Mouse (Mus musculus): ENCODE results near the gene Tmed4. TPM values are rescaled to one million over a fixed set of nuclear protein-coding genes. Genes with fewer than 3 reads are reported as not detected.
A peak's percentile ranks its signal among the peaks of the same experiment; 100 is the strongest.
"Not testable (repeated sequence)": the region's sequence is repeated elsewhere in the genome, so short reads cannot be mapped to it uniquely, and the experiment has no call there.

The Tmed4 gene
- total and polyA plus RNA-seq, 2 experiments from 2014 or later: 82.0 to 103 TPM

- H3K4me3 ChIP-seq (ENCODE audit: low read length): no peak overlapping the region
- no peak overlapping the region for H3K27ac ChIP-seq
- TF ChIP-seq CTCF (IDR thresholded peaks at IDR 0.05; ENCODE audit: low read depth): no peak
- no peaks in the 10 kb centered on the region for H3K4me1 ChIP-seq (ENCODE audit: insufficient read depth, low read length)
- WGBS: 93% methylated on average over 7 of the region's 7 CpGs
- no peaks in the 10 kb centered on the region for H3K27me3 ChIP-seq (ENCODE audit: insufficient read depth, low read length)
- H3K36me3 ChIP-seq (ENCODE audit: insufficient read depth, low read length): peaks cover 62% of the 10 kb centered on the region
- DNase-seq (ENCODE audit: low spot score): no peak
- H3K4me2 ChIP-seq (ENCODE audit: low read depth, low read length): no peak overlapping the region
- H3K9ac ChIP-seq (replicated peaks; ENCODE audit: low read length): no peak overlapping the region
- ATAC-seq: no peak
- H3K9me3 ChIP-seq (ENCODE audit: low read length): no peaks in the 10 kb centered on the region
These were observed 15.3 kb downstream of the Tmed4 start for GRCm38 (mm10) chr11:6259413-6259812.

- no peaks in the 10 kb centered on the region for H3K27me3 ChIP-seq (ENCODE audit: insufficient read depth, low read length)
- no peak overlapping the region for H3K27ac ChIP-seq
- no peaks in the 10 kb centered on the region for H3K4me1 ChIP-seq (ENCODE audit: insufficient read depth, low read length)
- TF ChIP-seq CTCF (IDR thresholded peaks at IDR 0.05; ENCODE audit: low read depth): no peak
- H3K9ac ChIP-seq (replicated peaks; ENCODE audit: low read length): no peak overlapping the region
- 66% methylated on average over 6 of the region's 6 CpGs for WGBS
- no peak overlapping the region for H3K4me3 ChIP-seq (ENCODE audit: low read length)
- H3K9me3 ChIP-seq (ENCODE audit: low read length): no peaks in the 10 kb centered on the region
- no peak overlapping the region for H3K4me2 ChIP-seq (ENCODE audit: low read depth, low read length)
- ATAC-seq (peak; percentile 30; the same call in 1 of the 2 replicates), DNase-seq (ENCODE audit: low spot score) (no peak)
- H3K36me3 ChIP-seq (ENCODE audit: insufficient read depth, low read length): peaks cover 41% of the 10 kb centered on the region
These were observed 18.1 kb downstream of the Tmed4 start for GRCm38 (mm10) chr11:6256490-6257072.

- H3K27ac ChIP-seq; H3K4me1 ChIP-seq (ENCODE audit: insufficient read depth, low read length); H3K4me2 ChIP-seq (ENCODE audit: low read depth, low read length); H3K27me3 ChIP-seq (ENCODE audit: insufficient read depth, low read length); H3K4me3 ChIP-seq (ENCODE audit: low read length); ATAC-seq; DNase-seq (ENCODE audit: low spot score); H3K9ac ChIP-seq (replicated peaks; ENCODE audit: low read length); H3K9me3 ChIP-seq (ENCODE audit: low read length): not testable (repeated sequence)
- WGBS: 95% methylated on average over 2 of the region's 2 CpGs
- H3K36me3 ChIP-seq (ENCODE audit: insufficient read depth, low read length): peaks cover 21% of the 10 kb centered on the region; the same call in 1 of the 2 replicates
These were observed 20.1 kb downstream of the Tmed4 start for GRCm38 (mm10) chr11:6254602-6255001.

- 90% methylated on average over 4 of the region's 4 CpGs for whole genome bisulfite sequencing
- H3K9me3 ChIP-seq (ENCODE audit: low read length): no peaks in the 10 kb centered on the region
- H3K27ac ChIP-seq: no peak overlapping the region
- DNase-seq (ENCODE audit: low spot score) (no peak), ATAC-seq (no peak)
- no peak overlapping the region for H3K4me3 ChIP-seq (ENCODE audit: low read length)
- peaks cover 4% of the 10 kb centered on the region; the same call in 1 of the 2 replicates for H3K36me3 ChIP-seq (ENCODE audit: insufficient read depth, low read length)
- TF ChIP-seq CTCF (IDR thresholded peaks at IDR 0.05; ENCODE audit: low read depth): no peak
- no peak overlapping the region for H3K4me2 ChIP-seq (ENCODE audit: low read depth, low read length)
- H3K27me3 ChIP-seq (ENCODE audit: insufficient read depth, low read length): no peaks in the 10 kb centered on the region
- H3K9ac ChIP-seq (replicated peaks; ENCODE audit: low read length): no peak overlapping the region
- no peaks in the 10 kb centered on the region for H3K4me1 ChIP-seq (ENCODE audit: insufficient read depth, low read length)
These were observed 21.8 kb downstream of the Tmed4 start for GRCm38 (mm10) chr11:6252824-6253223.

GRCm38 (mm10) chr11:6252248-6252647 lies 22.4 kb downstream of the Tmed4 start:
- no peak overlapping the region for H3K4me3 ChIP-seq (ENCODE audit: low read length)
- 93% methylated on average over 5 of the region's 5 CpGs for WGBS
- ATAC-seq: no peak

GRCm38 (mm10) chr11:6244707-6245106 lies 30.0 kb downstream of the Tmed4 start:
- Histone ChIP-seq H3K36me3 (ENCODE audit: insufficient read depth, low read length) (no peaks in the 10 kb centered on the region), H3K4me3 (ENCODE audit: low read length) (no peak overlapping the region), H3K9ac (replicated peaks; ENCODE audit: low read length) (no peak overlapping the region), H3K4me2 (ENCODE audit: low read depth, low read length) (no peak overlapping the region), H3K27me3 (ENCODE audit: insufficient read depth, low read length) (no peaks in the 10 kb centered on the region), H3K4me1 (ENCODE audit: insufficient read depth, low read length) (no peaks in the 10 kb centered on the region), H3K9me3 (ENCODE audit: low read length) (no peaks in the 10 kb centered on the region), H3K27ac (no peak overlapping the region)
- 38% methylated on average over 19 of the region's 19 CpGs for WGBS
- ATAC-seq (no peak), DNase-seq (ENCODE audit: low spot score) (no peak)
- TF ChIP-seq CTCF (IDR thresholded peaks at IDR 0.05; ENCODE audit: low read depth): no peak

More at GRCm38 (mm10) chr11:6252248-6252647, 22.4 kb downstream of the Tmed4 start:
- H3K4me1 ChIP-seq (ENCODE audit: insufficient read depth, low read length): no peaks in the 10 kb centered on the region
- no peak for TF ChIP-seq CTCF (IDR thresholded peaks at IDR 0.05; ENCODE audit: low read depth)
- no peak overlapping the region for H3K9ac ChIP-seq (replicated peaks; ENCODE audit: low read length)
- no peaks in the 10 kb centered on the region for H3K9me3 ChIP-seq (ENCODE audit: low read length)
- no peaks in the 10 kb centered on the region for H3K36me3 ChIP-seq (ENCODE audit: insufficient read depth, low read length)
- DNase-seq (ENCODE audit: low spot score): no peak
- no peaks in the 10 kb centered on the region for H3K27me3 ChIP-seq (ENCODE audit: insufficient read depth, low read length)
- H3K4me2 ChIP-seq (ENCODE audit: low read depth, low read length): no peak overlapping the region
- no peak overlapping the region for H3K27ac ChIP-seq

GRCm38 (mm10) chr11:6233025-6233424 lies 41.6 kb downstream of the Tmed4 start:
- Histone ChIP-seq H3K4me1 (ENCODE audit: insufficient read depth, low read length) (no peaks in the 10 kb centered on the region), H3K27ac (no peak overlapping the region), H3K27me3 (ENCODE audit: insufficient read depth, low read length) (no peaks in the 10 kb centered on the region), H3K9me3 (ENCODE audit: low read length) (no peaks in the 10 kb centered on the region; the same call in 1 of the 2 replicates), H3K9ac (replicated peaks; ENCODE audit: low read length) (no peak overlapping the region), H3K4me3 (ENCODE audit: low read length) (no peak overlapping the region), H3K36me3 (ENCODE audit: insufficient read depth, low read length) (no peaks in the 10 kb centered on the region), H3K4me2 (ENCODE audit: low read depth, low read length) (no peak overlapping the region)
- WGBS: 92% methylated on average over 4 of the region's 4 CpGs
- TF ChIP-seq CTCF (IDR thresholded peaks at IDR 0.05; ENCODE audit: low read depth): no peak
- ATAC-seq (no peak), DNase-seq (ENCODE audit: low spot score) (no peak)

All from hindbrain, postnatal 0 days (tissue).